Mouse (Mus musculus): ENCODE results near the gene Cfap73.

Cfap73 gene

DNA sequence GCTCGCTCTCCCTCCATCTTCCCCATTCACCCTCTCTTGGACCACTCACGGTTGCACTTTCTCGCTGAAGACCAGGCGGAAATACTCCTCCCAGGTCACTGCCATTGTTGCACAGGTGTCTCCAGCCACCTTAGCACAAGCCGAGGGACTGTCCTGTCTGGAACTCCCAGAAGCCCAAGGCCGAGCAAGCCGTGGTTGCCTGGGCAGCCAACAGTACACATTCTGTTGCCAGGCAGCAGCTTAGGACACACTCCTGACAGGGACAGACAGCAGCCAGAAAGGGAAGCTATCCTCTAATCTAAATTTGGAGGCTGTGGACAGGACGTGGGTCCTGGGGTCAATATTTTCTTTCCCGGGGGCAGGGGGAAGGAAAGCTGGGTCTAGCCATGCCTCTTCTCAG is at the start of gene Cfap73:
Cfap73 (minus strand) TSS at position 105 of the 400 bp plus-strand sequence.
- DNase-seq: no peak

DNA sequence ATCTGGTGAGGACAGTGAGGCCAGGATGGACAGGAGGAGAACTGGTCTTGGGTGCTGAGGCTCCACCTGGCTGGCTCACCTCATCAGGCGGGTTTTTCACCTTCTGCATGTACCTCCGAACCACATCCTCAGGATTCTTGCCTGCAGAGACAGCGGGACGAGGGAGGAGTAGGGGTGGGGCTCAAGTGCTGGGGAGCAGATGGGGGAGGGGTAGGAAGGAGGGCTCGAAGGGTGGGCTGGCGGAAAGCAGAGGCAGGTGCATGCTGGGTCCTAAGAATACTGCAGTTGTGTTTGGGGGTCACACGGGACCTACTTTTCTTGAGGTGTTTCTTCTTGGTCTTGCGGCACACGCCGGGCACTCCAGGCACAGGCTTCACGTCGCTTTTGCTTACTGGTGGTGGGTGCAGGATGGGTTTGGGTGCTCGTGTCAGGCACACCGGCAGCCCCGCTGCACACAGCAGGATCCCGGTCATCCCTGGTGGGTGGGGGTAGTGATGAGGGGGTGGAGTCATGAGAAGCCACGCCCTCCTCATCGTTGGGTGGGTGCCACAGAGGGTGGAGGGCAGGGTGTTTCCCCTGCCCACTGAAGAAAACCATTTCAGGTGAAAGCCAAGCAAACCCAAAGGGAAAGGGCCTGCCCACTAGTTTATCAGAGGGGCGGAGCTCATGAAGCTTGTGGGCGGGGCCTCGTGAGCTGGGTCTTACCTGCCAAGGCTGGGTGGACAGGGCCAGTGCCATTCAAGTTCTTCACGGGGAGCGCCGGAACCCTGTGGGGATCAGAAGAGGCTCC is 49.1 kb upstream of the Cfap73 start:
- DNase-seq: no peak

DNA sequence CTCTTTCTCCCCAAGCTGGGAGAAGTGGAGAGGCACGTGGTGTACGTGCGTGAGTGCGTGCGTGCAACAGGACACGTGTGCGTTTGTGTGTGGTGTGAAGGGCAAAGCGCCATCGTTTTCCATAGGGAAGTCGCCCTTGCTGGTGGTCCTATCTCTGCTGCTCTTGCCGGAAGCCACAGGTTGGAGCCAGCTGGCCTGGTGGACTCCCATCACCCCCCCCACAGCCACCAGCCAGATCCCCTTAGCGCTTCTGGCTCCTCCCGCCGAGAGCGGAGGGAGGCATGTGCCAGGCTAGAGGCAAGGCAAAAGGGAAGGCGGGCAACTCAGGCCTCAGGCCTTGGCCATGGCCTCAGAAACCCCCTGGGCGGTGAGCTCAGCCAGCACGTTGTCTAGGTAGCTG is 46.9 kb upstream of the Cfap73 start:
- no peak for DNase-seq

DNA sequence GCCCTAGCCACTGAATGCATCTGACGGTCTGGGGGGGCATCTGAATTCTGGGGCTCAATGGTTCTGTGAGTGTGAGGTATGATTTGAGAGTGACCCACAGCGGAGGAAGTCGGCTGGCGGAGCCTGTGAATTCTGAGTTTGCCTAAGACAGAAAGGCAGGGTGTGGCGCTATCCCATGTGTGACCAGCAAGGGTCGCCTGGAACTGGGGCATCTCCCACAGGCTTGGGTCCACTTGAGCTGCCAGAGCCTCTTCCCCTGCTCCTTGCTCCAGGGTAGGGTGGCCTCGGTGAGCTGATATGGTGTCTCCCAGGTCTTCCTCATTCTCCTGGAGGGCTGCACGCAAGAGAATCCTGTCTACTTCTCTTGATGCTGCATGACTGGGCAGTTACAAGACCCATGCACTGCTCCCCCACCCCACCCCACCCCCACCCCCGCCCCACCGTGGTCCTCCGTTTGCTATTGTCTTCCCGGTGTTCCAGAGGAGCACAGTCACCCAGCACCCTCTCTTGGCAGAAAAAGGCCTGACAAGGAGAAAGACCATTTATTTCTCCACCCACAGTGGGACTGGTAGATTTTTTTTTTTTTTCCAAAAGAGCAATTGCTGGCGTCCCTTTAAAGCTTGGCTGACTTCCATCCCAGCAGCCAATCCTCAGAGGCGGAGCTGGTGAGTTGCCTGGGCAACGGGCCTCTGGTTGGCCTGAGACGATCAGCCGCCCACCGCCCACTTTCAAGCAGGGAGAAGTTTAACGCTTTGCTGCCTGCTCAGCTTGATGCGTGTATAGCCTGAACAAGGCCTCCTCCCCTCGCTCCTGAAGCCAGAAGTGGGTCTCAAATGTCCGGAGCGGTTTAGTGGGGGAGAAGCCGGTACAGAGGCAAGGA is 45.9 kb upstream of the Cfap73 start:
- peak; percentile 65 to 66 for DNase-seq

DNA sequence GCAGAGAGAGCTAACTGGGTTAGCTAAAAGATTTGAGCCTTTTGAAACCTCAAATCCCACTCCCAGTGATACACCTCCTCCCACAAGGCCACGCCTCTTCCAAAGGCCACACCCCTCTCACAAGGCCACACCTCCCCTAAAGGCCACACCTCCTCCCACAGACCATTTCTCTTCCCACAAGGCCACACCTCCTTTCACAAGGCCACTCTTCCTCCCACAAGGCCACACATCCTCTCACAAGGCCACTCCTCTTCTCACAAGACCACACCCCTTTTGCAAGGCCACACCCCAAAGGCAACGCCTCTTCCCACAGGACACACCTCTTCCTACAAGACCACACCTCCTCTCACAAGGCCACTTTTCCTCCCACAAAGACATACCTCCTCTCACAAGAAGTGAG is 43.5 kb upstream of the Cfap73 start:
- no peak for DNase-seq

DNA sequence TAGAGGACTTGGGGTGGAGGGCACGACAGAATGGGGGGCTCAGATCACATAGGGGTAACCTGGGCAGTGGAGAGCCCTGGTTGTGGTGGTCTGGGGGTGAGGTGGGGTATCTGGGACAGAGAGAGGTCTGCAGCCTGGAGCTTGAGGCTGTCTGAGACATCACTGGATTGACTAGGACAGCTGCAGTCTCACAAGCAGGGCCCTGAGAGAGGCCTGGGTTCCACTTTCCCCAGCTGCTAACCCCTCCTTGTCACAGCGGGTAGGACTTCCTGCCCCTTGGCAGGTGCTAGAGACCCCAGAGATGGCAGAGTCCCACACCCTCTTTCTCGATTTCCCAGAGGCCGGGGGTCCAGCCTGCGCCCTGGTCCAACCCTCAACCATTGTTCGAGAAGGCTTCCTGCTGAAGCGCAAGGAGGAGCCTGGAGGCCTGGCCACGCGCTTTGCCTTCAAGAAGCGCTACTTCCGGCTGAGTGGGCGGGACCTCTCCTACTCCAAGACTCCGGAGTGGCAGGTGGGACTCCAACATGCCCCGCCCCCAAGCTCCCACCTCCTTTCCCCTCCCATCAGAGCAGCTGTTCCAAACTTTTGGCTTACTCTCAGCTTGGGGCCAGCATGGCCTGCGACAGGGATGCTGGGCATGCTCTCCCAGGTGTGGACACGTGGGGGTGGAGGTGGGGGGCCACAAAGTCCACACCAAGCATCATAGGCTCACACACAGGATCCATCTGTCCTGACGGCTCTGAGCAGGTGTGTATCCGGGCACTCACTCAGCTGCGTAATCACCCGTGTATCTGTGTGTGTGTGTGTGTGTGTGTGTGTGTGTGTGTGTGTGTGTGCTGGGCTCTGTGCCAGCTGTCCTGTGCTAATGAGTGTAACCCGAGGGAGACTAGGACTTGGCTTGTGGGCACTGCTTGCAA is 40.5 kb upstream of the Cfap73 start:
- DNase-seq: no peak

DNA sequence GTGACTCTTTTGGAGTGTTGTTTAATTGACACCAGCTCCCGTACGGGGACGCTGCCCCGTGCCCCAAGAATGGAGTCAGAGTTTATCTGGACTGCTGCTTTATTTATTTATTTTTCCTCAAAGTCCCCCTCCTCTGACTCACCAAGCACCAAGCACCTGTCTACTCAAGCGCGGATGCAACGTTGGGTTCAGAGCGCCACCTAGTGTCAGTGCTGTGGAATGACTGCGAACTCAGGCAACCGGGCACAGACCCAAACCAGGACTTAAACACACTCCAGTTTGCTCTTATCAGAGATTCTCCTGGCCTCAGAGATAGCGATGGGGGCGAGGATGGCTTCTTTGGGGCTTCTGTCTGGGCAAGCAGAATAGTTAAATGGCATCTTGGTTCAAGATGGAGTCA is 39.6 kb upstream of the Cfap73 start:
- DNase-seq: peak; percentile 71 to 80

DNA sequence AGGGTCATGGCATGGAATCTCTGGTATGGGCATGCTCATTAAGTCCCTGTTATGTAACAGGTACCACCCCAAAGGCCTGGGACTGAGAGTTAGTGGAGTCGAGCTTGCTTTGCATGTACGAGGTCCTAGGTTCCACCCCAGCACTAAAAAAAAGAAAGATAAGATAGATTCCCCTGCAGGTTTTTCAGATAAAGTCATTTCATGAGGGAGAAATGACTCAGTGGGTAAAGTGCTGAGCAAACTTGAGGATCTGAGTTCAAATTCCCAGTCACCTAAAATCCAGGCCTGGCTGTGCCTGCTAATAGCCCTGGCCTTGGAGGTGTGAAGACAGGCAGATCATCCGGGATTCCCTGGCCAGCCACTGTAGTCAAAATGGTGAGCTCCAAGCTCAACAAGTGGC is 37.8 kb upstream of the Cfap73 start:
- no peak for DNase-seq

DNA sequence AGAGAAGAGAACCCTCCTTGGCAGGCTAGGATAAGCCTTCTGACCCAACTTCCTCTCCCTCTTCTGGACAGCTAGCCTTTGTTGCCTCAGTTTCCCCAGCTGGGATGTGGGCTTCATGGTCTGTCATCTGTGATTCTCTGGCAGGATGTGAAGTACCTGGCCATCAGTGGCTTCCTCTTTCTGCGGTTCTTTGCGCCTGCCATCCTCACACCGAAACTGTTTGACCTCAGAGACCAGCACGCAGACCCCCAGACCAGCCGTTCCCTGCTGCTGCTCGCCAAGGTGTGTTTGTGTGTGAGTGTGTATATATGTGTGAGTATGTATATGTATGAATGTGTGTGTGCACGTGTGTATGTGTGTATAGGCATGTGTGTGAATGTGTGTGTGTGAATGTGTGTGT is 36.1 kb upstream of the Cfap73 start:
- DNase-seq: no peak

DNA sequence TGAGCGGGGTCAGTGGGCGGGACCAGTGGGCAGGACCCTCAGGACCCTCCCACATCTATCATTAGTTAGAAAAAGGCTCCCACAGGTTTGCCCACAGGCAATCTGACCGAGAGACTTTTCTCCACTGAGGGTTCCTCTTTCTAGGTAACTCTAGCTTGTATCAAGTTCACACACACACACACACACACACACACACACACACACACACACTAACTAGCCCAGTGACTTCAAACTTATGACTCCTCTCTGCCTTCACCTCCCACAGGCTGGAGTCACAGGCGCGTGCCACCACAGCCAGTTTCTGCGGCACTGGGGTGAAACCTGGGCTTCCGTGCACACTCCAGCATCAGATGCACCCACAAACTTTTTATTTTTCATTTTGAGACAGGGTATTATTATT is 34.7 kb upstream of the Cfap73 start:
- DNase-seq: no peak

DNA sequence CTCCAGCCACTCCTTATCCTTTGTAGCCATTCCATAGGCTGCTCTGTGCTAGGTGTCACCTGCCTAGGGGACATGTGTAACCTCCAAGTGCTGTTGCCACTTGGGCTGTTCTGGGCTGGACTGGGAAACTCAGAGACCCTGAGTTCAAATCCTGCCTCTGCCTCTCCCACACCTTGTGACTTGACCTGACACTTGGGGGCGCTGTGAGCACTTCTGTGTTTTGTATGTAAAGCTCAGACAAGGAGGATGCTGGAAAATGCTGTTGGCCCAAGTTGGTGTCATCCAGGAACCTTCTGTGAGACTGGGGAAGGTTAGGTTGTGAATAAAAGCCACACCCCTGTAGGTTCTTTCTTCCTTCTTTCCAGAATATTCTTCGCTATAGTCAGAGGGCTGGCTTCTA is 30.9 kb upstream of the Cfap73 start:
- no peak for DNase-seq

DNA sequence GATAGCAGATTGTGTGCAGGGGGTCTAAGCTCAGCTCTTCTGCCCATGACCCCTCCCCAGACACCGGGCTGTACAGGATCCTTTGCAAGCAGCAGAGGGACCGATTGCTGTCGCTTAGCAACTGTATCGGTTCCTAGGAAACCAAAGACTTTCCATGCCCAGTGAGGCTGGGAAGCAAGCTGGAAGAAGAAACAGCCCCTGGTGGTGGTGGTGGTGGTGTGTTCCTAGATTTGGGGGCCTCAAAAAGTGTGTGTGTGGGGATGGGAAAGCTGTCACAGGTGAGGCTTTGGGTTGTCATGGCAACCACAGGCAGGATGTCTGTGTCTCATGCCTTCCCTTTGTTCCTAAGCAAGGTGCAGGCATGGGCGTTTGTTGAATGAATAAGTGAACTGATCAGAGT is 26.8 kb upstream of the Cfap73 start:
- DNase-seq: no peak

DNA sequence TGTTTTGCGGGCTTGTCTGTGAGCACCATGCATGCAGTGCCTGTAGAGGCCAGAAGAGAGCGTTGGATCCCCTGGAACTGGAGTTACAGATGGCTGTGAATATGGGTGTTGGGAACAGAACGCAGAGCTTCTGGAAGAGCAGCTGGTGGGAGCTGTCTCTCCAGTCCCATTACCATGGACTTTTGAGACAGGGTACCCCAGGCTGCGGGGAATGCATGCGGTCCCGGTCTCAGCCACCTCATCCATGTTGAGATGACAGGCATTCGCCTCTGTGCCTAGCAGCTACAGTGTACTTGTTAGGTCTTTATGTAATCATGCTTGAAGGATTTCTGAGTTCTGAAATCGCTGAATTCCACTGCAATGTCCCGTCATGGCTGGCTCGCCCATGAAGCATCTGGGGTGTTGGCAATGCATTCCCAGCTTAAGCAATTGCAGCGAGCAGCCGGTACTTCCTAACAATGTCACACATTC is 22.3 kb upstream of the Cfap73 start:
- no peak for DNase-seq

DNA sequence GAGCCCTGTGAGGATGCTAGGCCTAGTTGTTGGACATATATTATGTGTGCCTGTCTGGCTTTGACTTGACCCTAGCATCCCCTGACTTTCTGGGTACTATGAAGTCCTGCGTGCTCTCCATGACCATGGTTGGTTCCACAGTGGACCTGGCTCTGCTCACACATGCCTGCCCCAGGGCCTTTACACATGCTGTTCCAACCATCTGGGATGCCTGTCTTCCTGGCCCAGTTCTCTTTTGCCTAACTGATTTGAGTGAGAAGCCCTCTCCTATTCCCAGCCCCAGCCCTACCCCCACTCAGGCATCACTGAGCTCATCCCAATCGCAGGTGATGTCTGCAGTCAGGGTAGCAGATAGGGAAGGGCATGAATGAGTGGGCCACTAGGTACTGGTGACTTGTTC is 19.8 kb upstream of the Cfap73 start:
- DNase-seq: peak in 1 of 2 experiments; percentile 13

DNA sequence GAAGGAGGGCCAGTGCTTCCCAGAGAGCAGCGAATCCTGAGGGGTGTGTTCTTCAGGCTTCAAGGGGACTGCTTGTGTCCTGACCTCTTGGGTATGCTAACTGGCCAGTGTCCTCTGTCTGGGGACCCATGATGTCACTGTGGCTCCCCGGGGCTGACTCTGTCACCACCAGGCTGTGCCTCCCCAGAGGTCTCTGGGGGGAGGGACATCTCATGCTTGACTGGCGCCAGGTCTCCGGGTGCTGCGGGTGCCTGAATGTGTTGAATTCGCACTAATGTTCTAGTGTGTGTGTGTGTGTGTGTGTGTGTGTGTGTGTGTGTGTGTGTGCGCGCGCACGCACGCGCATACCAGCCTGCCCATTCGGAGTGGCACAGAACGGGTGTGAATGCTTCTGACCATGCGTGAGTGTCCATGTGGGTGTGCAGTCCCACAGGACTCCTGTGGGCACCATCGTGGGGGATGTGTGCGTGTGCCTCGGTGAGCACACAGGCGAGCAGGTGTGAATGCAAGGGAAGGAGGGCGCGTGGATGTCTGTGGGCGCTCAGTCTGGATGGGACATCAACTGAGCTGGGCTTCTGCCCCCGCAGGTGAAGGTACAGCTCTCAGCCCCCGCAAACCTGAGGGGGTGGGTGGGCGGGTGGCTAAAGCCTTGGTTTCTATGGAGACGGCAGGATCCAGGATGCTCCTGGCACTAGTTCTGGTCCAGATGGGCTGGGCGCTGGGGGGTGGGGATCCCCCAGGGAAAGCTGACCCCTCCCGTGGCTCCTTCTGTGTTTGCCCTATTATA is 19.1 kb upstream of the Cfap73 start:
- DNase-seq: no peak

DNA sequence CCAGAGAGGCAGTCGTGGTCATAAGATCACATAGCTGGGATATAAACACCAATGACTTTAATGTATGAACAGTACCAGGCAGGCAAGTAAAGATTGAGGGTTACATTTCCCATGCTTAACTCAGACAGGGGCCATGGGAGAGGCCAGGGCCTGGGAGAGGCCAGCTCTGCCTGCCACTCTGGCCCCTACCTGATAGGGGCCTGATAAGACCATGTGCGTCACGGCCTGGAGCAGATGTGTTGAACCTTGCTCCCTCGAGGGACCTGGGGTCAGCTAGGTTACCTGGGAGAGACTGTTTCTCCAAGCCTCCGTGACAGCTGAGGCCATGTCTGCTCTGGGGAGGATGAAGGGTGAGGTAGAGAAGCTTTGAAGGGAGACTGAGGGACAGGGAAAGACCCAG is 17.2 kb upstream of the Cfap73 start:
- no peak for DNase-seq

DNA sequence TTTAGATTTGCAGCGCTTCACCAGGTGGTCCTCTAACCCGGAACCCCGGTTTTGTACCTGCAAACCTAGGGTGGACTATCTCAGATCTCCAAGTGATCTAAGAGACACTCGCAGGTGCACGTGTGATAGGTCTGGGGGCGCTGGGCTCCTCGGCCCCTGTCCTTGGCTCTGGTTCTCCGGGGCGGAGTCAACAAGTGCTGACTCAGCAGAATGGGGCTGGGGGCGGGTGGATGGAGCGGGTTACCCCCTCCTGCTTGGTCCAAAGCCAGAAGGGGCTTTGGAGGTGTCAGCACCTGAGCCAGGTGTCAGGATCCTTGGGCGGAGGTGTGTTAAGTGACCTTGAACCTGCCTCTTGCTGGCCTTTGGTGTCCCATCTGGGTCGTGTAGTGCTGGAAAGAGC is 15.9 kb upstream of the Cfap73 start:
- DNase-seq: no peak

DNA sequence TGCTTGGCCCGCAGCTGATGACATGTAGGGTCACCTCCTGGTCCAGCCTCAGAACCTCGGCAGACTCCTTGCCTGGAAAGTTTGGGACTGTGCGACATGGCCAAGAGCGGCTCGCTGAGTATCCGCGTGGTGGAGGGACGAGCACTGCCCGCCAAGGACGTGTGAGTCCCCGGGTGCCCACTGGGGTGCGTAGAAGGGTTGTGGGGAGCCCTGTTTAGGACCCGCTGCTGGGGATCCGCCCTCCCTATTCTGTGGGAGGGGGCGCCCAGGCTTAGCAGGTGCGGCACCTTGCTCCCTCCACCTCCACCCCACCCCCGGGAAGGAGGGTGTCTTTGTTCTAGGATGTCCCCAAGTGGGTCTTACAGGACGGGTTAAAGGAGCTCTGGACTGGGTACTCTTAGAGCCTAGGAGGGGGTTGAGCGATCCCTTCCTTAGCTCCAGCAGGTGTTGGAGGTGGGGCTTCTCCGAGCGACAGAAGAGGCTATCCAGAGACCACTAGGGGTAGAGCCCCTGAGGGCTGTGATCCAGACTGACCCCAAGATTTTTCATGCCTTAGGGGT is 15.4 kb upstream of the Cfap73 start:
- DNase-seq: peak in 1 of 2 experiments; percentile 21

DNA sequence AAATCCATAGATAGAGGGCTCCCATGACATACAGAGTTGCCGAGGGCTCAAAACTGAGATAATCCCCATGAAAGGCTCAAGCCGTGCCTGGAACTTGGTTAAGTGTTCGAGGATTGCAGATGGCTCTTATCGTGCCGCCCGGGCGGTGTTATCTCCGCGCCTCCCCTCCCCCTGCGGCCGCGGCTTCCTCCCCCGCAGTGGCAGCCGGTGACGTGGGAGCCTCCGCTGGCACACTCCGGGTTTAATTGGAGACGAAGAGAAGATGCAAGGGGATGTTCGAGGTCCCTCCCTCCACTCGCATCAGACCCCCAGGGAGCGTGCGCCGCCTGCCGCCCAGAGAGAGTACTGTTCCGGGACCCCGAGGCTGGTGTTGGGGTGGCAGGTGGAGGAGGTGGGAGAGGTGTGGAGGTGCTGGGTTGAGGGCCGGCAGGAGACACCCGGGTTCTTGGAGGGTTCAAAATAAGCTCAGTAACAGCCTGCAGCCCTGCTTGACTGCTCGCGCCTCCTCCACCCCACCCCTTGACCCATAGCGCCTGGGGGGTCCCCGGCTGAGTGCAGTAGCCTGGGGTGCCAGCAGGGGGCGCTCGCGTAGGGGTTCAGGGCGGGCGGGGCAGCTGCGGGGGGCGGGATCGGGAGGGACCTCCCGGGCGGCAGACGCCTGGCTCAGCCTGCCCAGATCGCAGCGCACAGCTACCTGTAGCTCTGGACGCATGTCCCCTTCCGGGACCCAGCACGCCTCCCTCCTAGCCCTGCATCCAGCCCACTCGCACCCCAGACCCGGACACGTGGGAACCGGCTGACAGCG is 14.7 kb upstream of the Cfap73 start, which contains the start of gene Rasal1:
Rasal1 (plus strand) TSS at position 244 of the 805 bp plus-strand sequence.
- DNase-seq: peak; percentile 42 to 60

DNA sequence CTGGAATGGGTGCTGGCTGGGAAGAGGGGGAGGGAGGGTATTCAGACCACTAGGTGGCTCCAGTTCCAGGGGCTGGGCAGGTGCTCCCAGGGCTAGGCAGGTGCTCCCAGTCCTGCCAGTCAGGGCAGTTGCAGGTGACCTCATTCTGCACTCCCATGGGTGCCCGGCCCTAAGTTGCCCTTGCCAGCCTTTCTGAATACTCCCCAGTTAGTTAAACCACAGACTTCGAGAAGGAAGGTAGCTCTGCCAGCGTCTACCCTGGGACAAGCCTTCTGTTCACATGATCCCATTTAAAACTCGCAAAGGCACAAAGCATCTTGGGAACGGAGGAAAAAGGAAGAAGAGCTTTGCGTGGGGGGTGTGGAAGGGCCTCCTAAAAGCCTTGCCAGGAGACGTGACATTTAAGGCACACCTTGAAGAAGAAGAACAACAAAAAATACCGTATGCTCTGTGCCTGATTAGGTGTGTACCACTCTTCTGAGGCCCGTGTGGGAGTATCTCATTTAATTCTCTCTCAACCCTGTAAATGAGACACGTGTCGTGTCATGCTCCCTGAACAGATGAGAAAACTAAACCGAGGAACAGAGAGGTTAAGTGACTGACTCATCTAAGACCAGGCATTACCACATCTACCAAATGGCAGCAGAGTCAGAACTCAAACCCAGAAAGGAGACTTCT is 13.9 kb upstream of the Cfap73 start:
- peak in 1 of 2 experiments; percentile 21 for DNase-seq

Measured in cerebellum, adult 18-20 months (tissue).